Mouse (Mus musculus) fat pad, adult 2 months (tissue): ENCODE measurements around the gene Eif3i.
"Not testable (repeated sequence)": the region's sequence is repeated elsewhere in the genome, so short reads cannot be mapped to it uniquely, and the experiment has no call there.

Experiments
- DNase-seq: peaks from one replicate; pipeline ENCODE4 v3.0.0-alpha.2; 2011; ENCODE audit warnings: low read depth, low spot score; ENCODE audit errors: extremely low read depth

Eif3i gene

DNA sequence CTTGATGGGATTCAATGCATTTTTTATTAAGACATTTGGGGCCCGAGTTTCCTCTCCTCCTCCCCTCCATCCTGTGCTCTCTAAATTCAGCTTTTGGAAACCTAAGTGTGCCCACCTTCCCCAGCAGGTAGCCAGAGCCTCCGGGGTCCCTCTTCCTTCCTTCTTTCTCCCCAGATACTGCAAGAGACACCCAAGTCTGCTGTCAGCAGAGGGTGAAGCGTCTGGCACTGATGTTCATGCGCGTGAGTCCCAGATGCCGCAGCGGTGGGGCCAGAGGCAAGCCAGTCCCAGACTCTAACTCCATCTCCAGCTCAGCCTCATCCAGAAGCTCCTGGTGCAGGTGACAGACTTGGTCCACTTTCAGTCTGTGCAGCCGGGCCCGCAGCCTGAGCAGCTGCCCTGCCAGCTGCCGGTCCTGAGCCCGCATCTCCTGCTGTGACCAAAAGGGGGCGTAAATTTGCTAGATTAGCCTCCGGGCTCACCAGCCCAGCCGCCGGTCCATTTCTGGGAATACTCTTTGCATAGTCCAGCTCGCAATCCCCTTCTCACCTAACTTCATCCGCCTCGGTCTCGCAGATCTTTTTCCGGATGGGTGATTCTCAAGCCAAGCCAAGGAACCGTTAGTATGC, 23.5 kb downstream of the Eif3i start:
- DNase-seq = no peak

DNA sequence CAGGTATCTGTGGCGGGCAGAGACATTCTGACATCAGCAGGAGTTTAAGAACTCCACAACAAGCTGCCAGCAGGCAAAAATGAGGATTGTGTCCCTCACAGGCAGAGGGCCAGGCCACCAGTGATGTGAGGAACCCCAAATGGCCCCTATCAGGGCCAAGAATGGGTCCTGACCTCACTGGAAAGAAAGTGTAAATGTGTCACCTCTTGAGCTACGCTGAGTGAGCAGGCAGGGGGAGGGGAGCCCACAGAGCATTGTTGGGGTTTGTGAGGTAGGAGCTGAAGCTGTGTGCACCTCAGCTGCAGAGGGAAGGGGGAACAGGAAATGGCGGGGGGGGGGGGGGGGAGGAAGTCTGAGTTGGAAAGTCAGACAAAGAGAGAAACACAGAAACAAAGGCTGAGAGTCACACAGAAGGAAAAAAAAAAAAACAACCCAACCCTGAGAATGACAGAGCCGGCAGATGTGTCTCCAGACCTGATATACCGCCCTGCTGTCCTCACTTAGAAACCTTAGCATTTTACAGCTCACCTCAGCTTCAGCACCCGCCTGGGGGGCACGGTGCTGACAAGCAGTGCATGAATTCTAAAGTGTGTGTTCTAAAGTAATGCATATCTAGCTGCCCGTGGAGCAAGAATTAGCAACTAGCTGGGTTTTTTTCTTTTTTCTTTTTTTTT, 25.1 kb downstream of the Eif3i start:
- DNase-seq = no peak

- DNase-seq = no peak
Observed at GRCm38 (mm10) chr4:129573430-129573829, 27.0 kb downstream of the Eif3i start, which contains the start of gene Lck. Gene Lck (minus strand): TSS chr4:129573641.

DNA sequence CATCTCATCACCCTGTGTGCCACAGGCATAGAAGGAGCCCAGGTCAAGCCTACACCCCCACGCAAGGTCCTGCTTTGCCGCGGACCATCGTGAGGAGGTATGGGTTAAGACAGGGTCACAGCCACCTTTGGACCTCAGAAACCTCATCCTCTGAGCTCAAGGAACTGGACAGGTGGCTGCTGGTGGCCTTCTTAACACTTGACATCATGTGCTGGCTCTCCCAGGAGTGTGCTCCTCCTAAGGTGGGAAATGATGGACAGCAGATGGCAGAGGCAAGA, 27.4 kb downstream of the Eif3i start:
- no peak for DNase-seq

DNA sequence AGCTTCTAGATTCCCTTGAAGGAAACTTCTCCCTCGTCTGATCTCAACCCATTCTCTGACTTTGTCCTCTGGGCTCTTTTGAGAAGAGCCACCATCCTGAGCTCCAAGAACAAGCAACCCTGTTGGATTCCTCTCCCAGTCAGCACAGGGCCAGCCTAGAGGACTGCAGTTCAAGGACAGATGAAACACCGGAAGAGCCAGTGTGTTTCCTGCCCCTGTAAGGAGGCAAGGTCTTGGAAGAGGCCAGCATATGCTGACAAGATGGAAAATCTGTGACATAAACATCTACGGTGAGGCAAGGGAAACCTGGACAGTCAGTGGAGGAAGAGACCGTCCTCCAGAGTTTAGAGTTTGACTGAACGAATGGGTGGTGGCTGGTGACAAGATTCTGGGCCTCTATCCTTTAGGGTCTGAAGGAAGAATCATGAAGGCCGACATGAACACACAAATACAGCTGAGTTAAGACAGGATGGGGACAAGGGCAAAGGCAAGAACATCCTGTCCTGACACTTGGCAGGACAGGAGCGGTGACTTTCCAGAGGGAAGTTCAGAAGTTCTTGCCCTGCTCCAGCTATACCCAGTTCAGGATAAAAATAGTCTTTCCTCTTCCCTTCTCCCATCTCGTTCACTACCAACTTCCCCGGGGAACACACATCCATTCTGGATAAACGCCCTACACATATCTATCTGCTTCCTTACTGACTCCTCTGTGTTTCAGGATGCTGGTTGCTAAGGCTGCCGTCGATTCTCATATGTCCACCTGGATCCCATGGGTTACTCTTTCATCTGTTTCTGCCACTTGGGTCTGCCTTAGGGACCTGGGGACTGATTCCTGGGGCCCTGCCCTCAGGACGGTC, 28.0 kb downstream of the Eif3i start:
- DNase-seq = no peak

- no peak for DNase-seq
Observed at GRCm38 (mm10) chr4:129571551-129572084, 28.8 kb downstream of the Eif3i start.

DNA sequence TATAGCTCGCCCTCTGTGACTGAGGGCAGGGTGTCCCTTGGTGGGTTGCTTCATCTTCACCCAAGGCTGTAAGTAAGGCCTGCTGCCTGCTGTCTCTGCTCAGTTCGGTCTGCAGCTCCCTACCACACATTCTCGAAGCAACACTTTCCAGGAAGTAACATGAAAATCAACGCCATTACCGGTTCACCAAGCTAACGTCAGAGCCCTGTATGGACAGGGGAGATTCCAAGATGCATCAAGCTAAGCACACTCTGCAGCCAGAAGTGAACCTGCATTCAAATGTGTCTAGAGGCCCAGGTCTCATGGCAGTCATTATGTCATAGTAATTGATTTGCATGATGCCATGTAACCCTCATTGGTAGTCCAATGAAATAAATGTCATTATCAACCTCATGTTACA, 30.4 kb downstream of the Eif3i start:
- no peak for DNase-seq

DNA sequence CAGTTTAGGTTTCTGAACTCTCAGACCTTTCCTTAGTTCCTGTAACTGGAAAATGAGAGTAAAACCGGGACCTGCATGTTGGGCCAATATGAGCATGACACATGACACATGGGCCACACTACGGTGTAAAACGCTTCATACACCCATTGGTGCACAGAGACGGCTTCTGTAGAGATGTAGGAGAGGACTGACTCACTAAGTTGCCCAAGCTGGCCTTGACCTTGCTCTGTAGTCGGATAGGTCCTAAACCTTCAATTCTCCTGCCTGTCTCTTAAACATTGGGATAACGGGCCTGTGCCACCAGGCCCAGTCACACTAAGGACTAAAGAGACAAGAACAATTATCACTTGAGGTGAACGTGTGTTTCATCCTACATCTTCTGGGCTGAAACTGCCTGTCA, 32.1 kb downstream of the Eif3i start:
- no peak for DNase-seq

GRCm38 (mm10) chr4:129565139-129565538, 35.3 kb downstream of the Eif3i start:
- DNase-seq = no peak

DNA sequence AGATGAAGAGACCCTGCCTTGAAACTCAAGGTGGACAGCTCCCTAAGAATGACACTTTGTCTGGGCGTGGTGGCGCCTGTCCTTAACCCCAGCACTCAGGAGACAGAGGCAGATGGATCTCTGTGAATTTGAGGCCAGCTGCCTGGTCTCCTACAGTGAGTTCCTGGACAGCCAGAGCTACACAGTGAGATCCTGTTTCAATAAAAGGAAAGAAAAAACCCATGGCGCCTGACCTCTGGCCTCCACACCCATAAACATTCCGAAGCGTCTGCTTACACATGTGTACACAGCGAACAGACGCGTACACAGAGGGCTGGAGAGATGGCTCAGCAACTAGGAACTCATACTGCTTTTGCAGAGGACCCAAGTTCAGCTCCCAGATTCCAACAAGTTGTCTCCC, 36.7 kb downstream of the Eif3i start:
- no peak for DNase-seq

DNA sequence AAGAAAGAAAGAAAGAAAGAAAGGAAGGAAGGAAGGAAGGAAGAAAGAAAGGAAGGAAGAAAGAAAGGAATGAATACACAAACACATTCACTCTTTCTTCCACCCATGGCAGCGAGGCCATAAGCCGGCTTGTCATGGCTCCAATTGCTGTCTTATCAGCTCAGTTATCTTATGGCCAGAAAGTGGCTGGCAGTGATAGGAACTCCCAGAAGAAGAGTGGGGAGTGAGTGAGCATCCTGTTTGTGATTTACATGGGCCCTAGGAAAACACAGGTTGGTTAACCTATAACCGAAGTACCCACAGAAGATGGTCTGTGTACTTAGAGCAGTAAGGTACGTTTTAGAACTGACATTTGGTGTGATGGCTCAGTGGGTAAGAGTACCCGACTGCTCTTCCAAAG, 39.3 kb downstream of the Eif3i start:
- no peak for DNase-seq

GRCm38 (mm10) chr4:129558321-129558955, 42.0 kb downstream of the Eif3i start:
- no peak for DNase-seq

DNA sequence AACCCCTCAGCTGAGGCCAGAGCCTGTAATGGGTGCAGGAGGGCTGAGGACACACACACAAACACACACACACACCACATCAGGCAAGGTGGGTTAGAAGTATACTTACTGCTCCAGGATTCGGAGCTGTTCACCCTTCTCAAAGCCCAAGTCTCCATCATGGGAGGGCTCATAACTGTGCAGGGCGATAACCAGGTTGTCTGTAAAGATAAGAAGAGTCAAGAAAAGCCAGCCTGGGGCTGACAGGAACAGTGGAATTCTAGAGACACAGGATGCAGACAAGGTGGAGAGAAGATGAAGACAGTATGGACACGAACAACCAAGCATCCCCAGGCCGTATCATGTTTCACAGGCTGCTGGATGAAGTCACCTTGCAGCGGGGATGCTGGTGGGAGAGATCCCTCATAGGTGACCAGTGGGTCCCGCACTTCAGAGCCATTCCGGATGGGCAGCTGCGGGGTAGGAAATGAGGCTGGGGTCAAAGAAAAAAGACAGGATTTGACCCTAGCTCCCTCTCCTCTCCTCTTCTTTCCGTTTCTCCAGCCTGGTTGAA, 43.1 kb downstream of the Eif3i start:
- DNase-seq = no peak

GRCm38 (mm10) chr4:129556532-129557223, 43.8 kb downstream of the Eif3i start:
- peak; percentile 19 for DNase-seq

DNA sequence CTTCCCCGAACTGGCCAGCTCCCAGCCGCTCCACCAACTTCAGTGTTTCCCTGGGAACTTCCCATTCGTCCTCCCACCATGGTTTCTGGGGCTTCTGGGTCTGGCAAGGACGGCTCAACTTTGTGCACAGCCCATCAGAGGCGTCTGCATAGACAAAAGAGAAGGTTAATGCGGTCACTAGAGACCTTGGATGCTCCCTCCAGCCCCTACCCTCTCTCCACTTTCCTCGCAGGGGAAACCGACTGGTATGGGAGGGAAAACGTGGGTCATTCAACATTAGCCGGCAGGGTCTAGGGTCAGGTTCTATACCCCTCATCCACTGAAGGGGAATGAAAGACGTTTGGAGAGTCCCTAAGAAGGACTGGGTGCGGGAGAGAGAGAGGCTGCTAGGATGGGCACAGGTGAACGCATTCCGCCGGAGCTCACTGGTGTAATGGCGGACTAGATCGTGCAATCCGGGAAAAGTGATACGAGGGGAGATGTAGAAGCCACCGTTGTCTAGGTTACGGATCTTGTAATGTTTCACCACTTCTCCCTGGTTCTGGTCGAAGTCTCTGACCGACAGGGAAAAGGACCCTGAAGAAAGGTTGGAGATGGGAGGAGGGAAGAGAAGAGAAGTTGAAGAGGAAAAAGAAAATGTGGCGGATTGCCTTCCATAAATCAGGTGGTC, 44.5 kb downstream of the Eif3i start:
- no peak for DNase-seq

- DNase-seq = no peak
Observed at GRCm38 (mm10) chr4:129555421-129555861, 45.0 kb downstream of the Eif3i start.

GRCm38 (mm10) chr4:129554512-129554911, 45.9 kb downstream of the Eif3i start:
- not testable (repeated sequence) for DNase-seq

DNA sequence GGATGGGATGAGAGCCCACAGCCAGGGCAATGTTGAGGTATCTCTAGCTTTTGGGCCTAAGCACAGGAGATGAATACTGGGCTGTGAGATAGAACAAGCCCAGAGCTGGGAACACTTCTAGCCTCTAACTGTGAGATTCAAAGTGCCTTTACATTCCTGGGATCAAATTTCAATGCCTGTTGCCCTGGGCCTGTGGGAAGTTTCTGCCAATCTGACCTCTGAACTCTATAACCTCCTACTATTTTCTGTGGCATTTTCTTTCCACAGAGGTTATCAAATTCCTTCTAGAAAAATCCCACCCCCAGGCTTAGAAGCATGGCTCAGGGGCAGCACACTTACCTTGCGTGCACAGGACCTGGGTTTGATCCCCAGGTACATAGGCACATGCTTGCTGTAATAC, 50.2 kb downstream of the Eif3i start:
- no peak for DNase-seq

DNA sequence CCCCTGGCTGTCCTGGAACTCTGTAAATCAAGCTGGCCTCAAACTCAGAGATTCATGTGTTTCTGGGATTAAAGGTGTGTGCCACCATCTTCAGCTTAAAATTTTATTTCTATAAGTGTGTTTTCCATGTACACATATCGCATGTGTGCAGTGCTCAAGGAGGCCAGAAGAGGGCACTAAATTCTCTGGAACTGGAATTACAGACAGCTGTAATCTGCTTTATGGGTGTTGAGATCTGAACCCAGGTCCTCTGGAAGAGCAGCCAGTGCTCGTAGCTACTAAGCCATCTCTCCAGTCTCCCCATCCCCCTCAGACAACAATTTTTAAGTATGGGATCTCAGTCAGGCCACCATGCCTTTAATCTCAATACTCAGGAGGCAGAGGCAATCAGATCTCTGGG, 51.1 kb downstream of the Eif3i start:
- no peak for DNase-seq

- not testable (repeated sequence) for DNase-seq
Observed at GRCm38 (mm10) chr4:129547631-129548030, 52.8 kb downstream of the Eif3i start.
